In genomic region chr15:97011599-97012372, GRCm38 (mm10) we compare ENCODE assay signal across 30 mouse cellular contexts. TPM values are rescaled to one million over a fixed set of nuclear protein-coding genes. Genes with fewer than 3 reads are reported as not detected.
DNase-seq lines count a peak whose midpoint lies in the region; ATAC-seq and TF ChIP-seq lines count a peak whose summit lies in the region.
"Had no signal": no experiment of that assay in that cellular context is flagged by ENCODE, and none has a peak within 500 bp of the region (broad histone marks: within the 10 kb centered on the region; RNA-seq: fewer than 3 reads in every experiment).

No protein-coding gene starts in this region.

- H3K4me3 ChIP-seq in gastrocnemius, adult 2 months = no peak overlapping the region
- no peak overlapping the region for H3K4me3 ChIP-seq in kidney, embryonic 16.5 days (ENCODE audit: low read length)
- no peak overlapping the region for H3K4me3 ChIP-seq in liver, embryonic 15.5 days (replicated peaks)
- H3K4me3 ChIP-seq in liver, embryonic 11.5 days (ENCODE audit: low read depth, low read length) = no peak overlapping the region
- H3K4me3 ChIP-seq: embryonic facial prominence, embryonic 10.5 days; embryonic facial prominence, embryonic 15.5 days; forebrain, embryonic 12.5 days; hindbrain, embryonic 12.5 days; limb, embryonic 10.5 days; limb, embryonic 15.5 days; midbrain, embryonic 15.5 days; stomach, embryonic 15.5 days had no signal

- no peaks in the 10 kb centered on the region for H3K9me3 ChIP-seq in kidney, embryonic 16.5 days (ENCODE audit: low read length)
- no peaks in the 10 kb centered on the region for H3K9me3 ChIP-seq in liver, embryonic 15.5 days (replicated peaks)
- no peaks in the 10 kb centered on the region for H3K9me3 ChIP-seq in liver, embryonic 11.5 days (ENCODE audit: control insufficient read depth, low read length)
- H3K9me3 ChIP-seq: embryonic facial prominence, embryonic 10.5 days; embryonic facial prominence, embryonic 15.5 days; forebrain, embryonic 12.5 days; hindbrain, embryonic 12.5 days; limb, embryonic 10.5 days; limb, embryonic 15.5 days; midbrain, embryonic 15.5 days; stomach, embryonic 15.5 days had no signal

- ATAC-seq in kidney, embryonic 16.5 days (ENCODE audit: low FRiP score, low TSS enrichment) = no peak
- peak; percentile 40 for ATAC-seq in liver, embryonic 15.5 days (ENCODE audit: insufficient read depth)
- no peak for ATAC-seq in liver, embryonic 11.5 days (replicated peaks; ENCODE audit: low FRiP score)
- ATAC-seq: activated CD4-positive, CD25-positive, alpha-beta regulatory T cell, adult 4 months; forebrain, postnatal 0 days; midbrain, embryonic 15.5 days had no signal

- H3K9ac ChIP-seq in kidney, embryonic 16.5 days (replicated peaks; ENCODE audit: low read length) = no peak overlapping the region
- H3K9ac ChIP-seq in liver, embryonic 15.5 days = no peak overlapping the region
- no peak overlapping the region for H3K9ac ChIP-seq in liver, embryonic 11.5 days (ENCODE audit: low read depth, low read length)
- H3K9ac ChIP-seq: embryonic facial prominence, embryonic 15.5 days; forebrain, embryonic 12.5 days; forebrain, postnatal 0 days; hindbrain, embryonic 12.5 days; limb, embryonic 15.5 days; lung, embryonic 14.5 days; midbrain, embryonic 15.5 days; stomach, embryonic 15.5 days had no signal

- H3K27me3 ChIP-seq in kidney, embryonic 16.5 days (ENCODE audit: insufficient read depth, low read length) = no peaks in the 10 kb centered on the region
- no peaks in the 10 kb centered on the region for H3K27me3 ChIP-seq in liver, embryonic 15.5 days
- H3K27me3 ChIP-seq in liver, embryonic 11.5 days (replicated peaks; ENCODE audit: control insufficient read depth, insufficient read depth, low read length) = no peaks in the 10 kb centered on the region
- H3K27me3 ChIP-seq: CH12.LX; embryonic facial prominence, embryonic 15.5 days; forebrain, embryonic 12.5 days; hindbrain, embryonic 12.5 days; limb, embryonic 15.5 days; midbrain, embryonic 15.5 days; stomach, embryonic 15.5 days had no signal

- WGBS in kidney, embryonic 16.5 days = 81% methylated on average over 14 of the region's 14 CpGs
- WGBS in liver, embryonic 15.5 days (ENCODE audit: insufficient replicate concordance) = 51% methylated on average over 14 of the region's 14 CpGs
- 74% methylated on average over 14 of the region's 14 CpGs for WGBS in liver, embryonic 11.5 days

- H3K36me3 ChIP-seq in kidney, embryonic 16.5 days (ENCODE audit: insufficient read depth, low read length) = peaks cover 16% of the 10 kb centered on the region; the same call in 1 of the 2 replicates
- peaks cover 12% of the 10 kb centered on the region; the same call in 1 of the 2 replicates for H3K36me3 ChIP-seq in liver, embryonic 15.5 days (replicated peaks)
- H3K36me3 ChIP-seq in liver, embryonic 11.5 days (ENCODE audit: control insufficient read depth, insufficient read depth, low read length) = peaks cover 4% of the 10 kb centered on the region; the same call in 1 of the 2 replicates
- H3K36me3 ChIP-seq: forebrain, embryonic 12.5 days; hindbrain, embryonic 12.5 days; midbrain, embryonic 15.5 days had no signal

- no peak for DNase-seq in gastrocnemius, adult 2 months
- no peak for DNase-seq in gastrocnemius, postnatal 14 days
- DNase-seq in kidney, adult 8-10 months = peak; percentile 14 to 72
- DNase-seq in liver, embryonic 11.5 days (ENCODE audit: low spot score) = no peak
- no peak for DNase-seq in adrenal gland, postnatal 25 days
- DNase-seq: adrenal gland, adult 8-10 months; cerebellum, adult 8-10 months; cerebellum, postnatal 25 days; forebrain, postnatal 0 days; gastrocnemius, postnatal 10 days; heart, postnatal 36 days; layer of hippocampus, postnatal 36 days; lung, embryonic 14.5 days; lung, postnatal 14 days; right cerebral cortex, postnatal 25 days had no signal

- H3K4me2 ChIP-seq in kidney, embryonic 16.5 days (replicated peaks; ENCODE audit: low read depth, low read length) = no peak overlapping the region
- no peak overlapping the region for H3K4me2 ChIP-seq in liver, embryonic 15.5 days
- no peak overlapping the region for H3K4me2 ChIP-seq in liver, embryonic 11.5 days
- H3K4me2 ChIP-seq: embryonic facial prominence, embryonic 15.5 days; forebrain, embryonic 12.5 days; heart, embryonic 11.5 days; hindbrain, embryonic 12.5 days; limb, embryonic 15.5 days; lung, embryonic 14.5 days; midbrain, embryonic 15.5 days; stomach, embryonic 15.5 days had no signal

- intact Hi-C loops in gastrocnemius, adult 2 months (cut with DNase I) = no loop called here
- intact Hi-C loops in gastrocnemius, postnatal 14 days (cut with DNase I; ENCODE audit: low total_unique reads) = no loop called here

- no peak for TF ChIP-seq CTCF in gastrocnemius, adult 2 months (IDR thresholded peaks at IDR 0.05)

- H3K4me1 ChIP-seq in kidney, embryonic 16.5 days (ENCODE audit: insufficient read depth, low read length) = no peaks in the 10 kb centered on the region
- H3K4me1 ChIP-seq in liver, embryonic 15.5 days (replicated peaks) = no peaks in the 10 kb centered on the region; the same call in 1 of the 2 replicates
- no peaks in the 10 kb centered on the region for H3K4me1 ChIP-seq in liver, embryonic 11.5 days (replicated peaks; ENCODE audit: control insufficient read depth, insufficient read depth, low read length)
- H3K4me1 ChIP-seq: embryonic facial prominence, embryonic 10.5 days; embryonic facial prominence, embryonic 15.5 days; forebrain, embryonic 12.5 days; hindbrain, embryonic 12.5 days; limb, embryonic 10.5 days; limb, embryonic 15.5 days; midbrain, embryonic 15.5 days; stomach, embryonic 15.5 days had no signal

- peak overlapping the region; percentile 12; the same call in 1 of the 2 replicates for H3K27ac ChIP-seq in gastrocnemius, adult 2 months
- H3K27ac ChIP-seq in kidney, embryonic 16.5 days (ENCODE audit: low read length) = no peak overlapping the region
- no peak overlapping the region for H3K27ac ChIP-seq in liver, embryonic 15.5 days (replicated peaks)
- no peak overlapping the region for H3K27ac ChIP-seq in liver, embryonic 11.5 days (ENCODE audit: low read depth, low read length)
- H3K27ac ChIP-seq: embryonic facial prominence, embryonic 10.5 days; embryonic facial prominence, embryonic 15.5 days; forebrain, embryonic 12.5 days; hindbrain, embryonic 12.5 days; limb, embryonic 10.5 days; limb, embryonic 15.5 days; midbrain, embryonic 15.5 days; stomach, embryonic 15.5 days had no signal

RNA-seq across cellular contexts. Expression of gene Slc38a4, which starts 44.0 kb away (rescaled TPM):
- total RNA-seq in gastrocnemius, adult 2 months (2021) = 100 to 1,000 TPM; 142 to 248 TPM
- total RNA-seq in gastrocnemius, postnatal 14 days (2021) = 100 to 1,000 TPM; 171 to 183 TPM
- 74.2 and 77.9 TPM in 2 replicates for polyA plus RNA-seq in kidney, embryonic 16.5 days (2015; fragmentation: Nextera tagmentation; extraction: Ambion mirVana)
- 61.9 and 67.9 TPM in 2 replicates for polyA plus RNA-seq in liver, embryonic 15.5 days (2015; fragmentation: Nextera tagmentation; extraction: Ambion mirVana)
- polyA plus RNA-seq in liver, embryonic 11.5 days (2014; fragmentation: Nextera tagmentation; extraction: Ambion mirVana) = 74.8 and 84.2 TPM in 2 replicates
- total RNA-seq in adrenal gland, postnatal 25 days (2021) = 5.6 and 8.5 TPM in 2 replicates
- total RNA-seq: granulocyte monocyte progenitor cell, adult 5-6 weeks; neutrophil, adult 5-6 weeks had no signal
- polyA plus RNA-seq: activated CD4-positive, CD25-positive, alpha-beta regulatory T cell, adult 4 months had no signal

Comparison
In these comparisons a context has a peak if more than half of its experiments do, and no peak if none do; other contexts are left out.
1. DNase-seq: peak in kidney, adult 8-10 months (2 of 2); none in gastrocnemius, adult 2 months (single experiment), gastrocnemius, postnatal 14 days (single experiment), liver, embryonic 11.5 days (single experiment) and adrenal gland, postnatal 25 days (single experiment).
2. RNA of gene Slc38a4, which starts 44.0 kb away (total RNA-seq): 142 to 248 TPM in gastrocnemius, adult 2 months and 171 to 183 TPM in gastrocnemius, postnatal 14 days; 5.6 to 8.5 TPM in adrenal gland, postnatal 25 days; every median in the first group is over 10 times any median in the second.